Comparison of ENCODE assay signal across 15 mouse cellular contexts in genomic region chr4:86955448-86955847, GRCm38 (mm10).
"Had no signal": no experiment of that assay in that cellular context is flagged by ENCODE, and none has a peak within 500 bp of the region (broad histone marks: within the 10 kb centered on the region; RNA-seq: fewer than 3 reads in every experiment).

No protein-coding gene starts in this region.

- H3K4me1 ChIP-seq: limb, embryonic 12.5 days had no signal

- H3K27ac ChIP-seq: limb, embryonic 12.5 days; limb, embryonic 15.5 days; liver, embryonic 14.5 days had no signal

- ATAC-seq: liver, postnatal 0 days; lung, postnatal 0 days had no signal

- H3K4me3 ChIP-seq: limb, embryonic 12.5 days; limb, embryonic 15.5 days had no signal

- H3K36me3 ChIP-seq: limb, embryonic 12.5 days; limb, embryonic 15.5 days had no signal

- DNase-seq: kidney, postnatal 14 days; kidney, postnatal 4 days; left cerebral cortex, postnatal 4 days; liver, postnatal 0 days; lung, embryonic 14.5 days; lung, postnatal 4 days; midbrain, embryonic 14.5 days; thymus, adult 18-20 months; thymus, postnatal 36 days had no signal

- H3K9ac ChIP-seq: limb, embryonic 12.5 days; limb, embryonic 15.5 days; liver, embryonic 14.5 days; liver, postnatal 0 days; lung, embryonic 14.5 days had no signal

- H3K4me2 ChIP-seq: limb, embryonic 12.5 days; limb, embryonic 15.5 days; liver, embryonic 11.5 days; lung, embryonic 14.5 days; midbrain, embryonic 11.5 days had no signal

- H3K27me3 ChIP-seq: limb, embryonic 15.5 days had no signal

- H3K9me3 ChIP-seq: limb, embryonic 12.5 days; limb, embryonic 15.5 days had no signal
